Mouse (Mus musculus) retina, adult 2 months (tissue): ENCODE data around the gene Mark2.

Experiments used
- DNase-seq: peaks from one replicate; pipeline ENCODE4 v3.0.0-alpha.2; 2012; ENCODE audit warnings: low read depth, low spot score

Gene Mark2

DNA sequence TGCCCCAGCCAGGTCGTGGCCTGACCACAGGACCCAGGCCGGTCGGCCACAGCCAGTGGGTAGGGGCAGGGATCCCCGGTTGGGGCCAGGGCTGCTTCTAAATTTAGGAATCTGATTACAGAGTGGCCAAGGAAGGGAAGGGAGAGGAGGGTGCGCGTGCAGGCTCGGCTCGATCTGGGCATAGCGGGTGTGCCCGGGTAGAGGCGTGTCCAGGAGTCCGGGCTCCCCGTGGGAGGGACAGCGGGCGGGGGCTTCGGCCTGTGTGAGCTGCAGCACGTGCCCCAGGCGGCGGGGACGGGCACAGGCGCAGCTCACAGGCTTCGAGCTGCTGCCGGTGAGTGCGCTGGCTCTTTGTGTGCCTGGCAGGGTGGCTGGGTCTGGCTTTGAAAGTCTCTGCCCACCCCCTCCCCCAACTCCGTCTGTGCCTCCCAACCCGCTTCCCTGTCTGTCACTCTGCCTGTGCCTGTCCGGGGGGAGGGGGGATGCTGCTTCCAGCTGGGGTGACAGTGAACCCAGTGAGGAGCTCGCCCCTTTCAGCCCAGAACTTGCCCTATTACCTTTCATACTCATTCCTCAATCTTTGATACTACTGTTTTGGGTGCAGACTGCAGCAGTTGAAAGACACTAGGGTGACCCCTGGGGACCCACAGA, 74.4 kb downstream of the Mark2 start, which contains the start of gene Rcor2:
Gene Rcor2, plus strand, starts transcription at position 235 of the 651 bp plus-strand sequence.
- no peak for DNase-seq

- DNase-seq: no peak
Measured at GRCm38 (mm10) chr19:7266421-7266831, 75.2 kb downstream of the Mark2 start.

GRCm38 (mm10) chr19:7265478-7266191, 76.0 kb downstream of the Mark2 start:
- no peak for DNase-seq

GRCm38 (mm10) chr19:7264766-7265331, 76.8 kb downstream of the Mark2 start:
- no peak for DNase-seq

DNA sequence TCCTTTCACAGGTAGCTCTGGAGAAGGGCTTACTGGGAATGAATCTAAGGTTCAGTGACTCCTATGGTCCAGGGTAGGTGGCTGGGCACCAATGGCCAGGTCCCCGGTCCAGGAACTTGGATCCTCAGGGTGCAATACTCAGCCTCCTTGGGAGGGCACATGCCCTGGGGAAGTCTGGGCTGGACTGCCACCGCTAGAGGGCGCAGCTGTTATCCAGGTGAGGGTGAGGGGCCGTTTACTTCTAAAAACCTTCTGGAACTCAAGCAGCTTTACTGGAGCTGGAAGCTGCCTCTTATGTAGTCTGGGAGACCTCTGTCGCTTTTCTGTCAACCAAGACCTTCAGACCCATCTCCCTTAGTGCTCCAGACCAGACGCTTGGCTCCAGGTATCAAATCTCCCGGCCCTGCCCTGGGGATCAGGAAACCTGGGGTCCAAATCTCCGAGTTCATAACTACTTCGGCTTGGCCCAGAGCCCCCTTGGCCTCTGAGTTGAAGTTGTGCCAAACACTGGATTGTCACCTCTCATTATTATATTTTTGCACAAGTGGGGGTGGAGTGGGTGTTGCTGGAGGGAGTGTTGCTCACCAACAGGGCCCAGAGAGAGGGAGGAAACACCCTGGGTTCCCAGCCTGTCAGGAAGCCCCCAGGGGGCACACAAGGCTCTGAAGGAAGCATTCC, 77.4 kb downstream of the Mark2 start:
- DNase-seq: peak; percentile 54

DNA sequence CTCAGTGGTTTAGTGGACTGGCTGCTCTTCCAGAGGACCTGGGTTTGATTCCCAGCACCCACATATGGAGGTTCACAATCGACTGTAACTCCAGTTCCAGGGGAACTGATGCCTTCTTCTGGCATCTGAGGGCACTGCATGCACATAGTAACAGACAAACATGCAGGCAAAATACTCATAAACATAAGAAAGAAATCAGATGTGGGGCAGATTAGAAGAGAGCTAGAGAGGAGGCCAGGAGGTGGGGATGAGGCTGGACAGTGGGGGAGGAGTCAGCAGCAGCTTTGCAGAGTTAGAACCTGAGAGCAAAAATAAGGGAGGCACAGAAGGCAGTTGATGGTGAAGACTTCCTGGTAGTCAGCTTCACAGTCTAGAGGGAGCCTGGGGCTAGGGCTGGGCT, 79.1 kb downstream of the Mark2 start:
- DNase-seq: no peak

- no peak for DNase-seq
Measured at GRCm38 (mm10) chr19:7261964-7262363, 79.7 kb downstream of the Mark2 start.

GRCm38 (mm10) chr19:7261476-7261875, 80.2 kb downstream of the Mark2 start:
- DNase-seq: no peak

GRCm38 (mm10) chr19:7257881-7258280, 83.8 kb downstream of the Mark2 start:
- no peak for DNase-seq

GRCm38 (mm10) chr19:7246021-7246420, 95.6 kb downstream of the Mark2 start:
- DNase-seq: no peak

DNA sequence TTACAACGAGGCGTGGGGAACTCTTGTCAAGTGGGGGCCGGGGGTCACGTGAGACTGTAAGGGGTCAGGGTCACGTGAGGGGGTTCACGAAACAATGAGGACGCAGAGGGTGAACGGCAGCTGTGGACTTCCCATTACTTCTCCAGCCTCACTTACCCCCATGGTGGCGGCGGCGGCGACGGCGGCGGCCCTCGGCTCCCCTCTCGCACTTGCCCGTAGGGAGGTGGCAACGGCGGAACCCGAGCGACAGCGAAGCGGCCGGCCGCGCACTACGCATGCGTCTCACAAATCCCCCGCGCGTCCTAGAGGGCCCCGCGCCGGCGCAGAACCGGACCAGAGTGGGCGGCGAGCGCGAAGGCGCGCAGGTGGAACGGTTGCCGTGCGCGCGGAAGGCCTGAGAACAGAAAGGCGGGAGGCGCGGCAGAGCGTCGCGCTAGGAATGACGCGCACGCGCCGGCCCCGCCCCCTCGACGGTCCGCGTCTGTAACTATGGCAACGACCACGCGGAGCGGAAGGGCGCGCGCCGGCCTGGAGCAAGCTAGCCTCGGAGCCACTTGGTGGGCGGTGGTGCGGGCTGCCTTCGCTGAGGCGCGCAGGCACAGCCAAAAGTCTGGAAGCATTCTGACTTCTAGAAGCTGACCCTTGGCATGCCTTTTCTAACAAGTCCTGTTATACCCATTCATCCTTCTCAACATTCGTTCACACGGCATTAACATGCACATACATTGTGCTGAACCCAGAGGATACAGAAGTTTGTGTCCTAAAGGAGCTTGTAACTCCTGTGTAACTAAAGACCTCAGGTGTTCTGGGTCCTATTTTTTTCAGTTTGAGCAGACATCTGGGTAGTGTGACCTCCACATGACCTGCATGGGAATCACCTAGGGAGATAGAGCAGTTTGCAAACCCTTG, 100.6 kb downstream of the Mark2 start, which contains the start of gene Naa40:
Gene Naa40, minus strand, starts transcription at position 402 of the 909 bp plus-strand sequence.
- peak; percentile 87 for DNase-seq

GRCm38 (mm10) chr19:7240291-7240690, 101.4 kb downstream of the Mark2 start:
- DNase-seq: no peak

DNA sequence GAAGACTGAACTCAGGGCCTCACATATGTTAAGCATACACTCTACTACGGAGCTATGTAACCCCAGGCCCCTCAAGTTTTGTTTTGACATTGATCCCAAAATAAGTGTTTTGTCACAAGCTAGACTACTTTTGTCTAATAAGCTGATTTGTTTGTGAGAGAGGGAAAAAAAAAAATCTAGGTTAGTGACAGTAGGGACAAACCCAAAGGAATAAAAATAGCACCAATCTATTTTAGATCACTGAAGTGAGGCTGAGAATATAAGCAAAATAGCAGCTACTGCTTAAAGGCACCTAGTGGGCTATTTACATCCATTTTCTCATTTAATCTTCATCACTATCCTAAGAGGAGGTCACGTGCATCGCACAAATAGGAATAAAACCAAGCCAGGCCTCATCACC, 102.1 kb downstream of the Mark2 start:
- no peak for DNase-seq

- DNase-seq: no peak
Measured at GRCm38 (mm10) chr19:7236742-7237141, 104.9 kb downstream of the Mark2 start.

- DNase-seq: no peak
Measured at GRCm38 (mm10) chr19:7236011-7236410, 105.6 kb downstream of the Mark2 start.

DNA sequence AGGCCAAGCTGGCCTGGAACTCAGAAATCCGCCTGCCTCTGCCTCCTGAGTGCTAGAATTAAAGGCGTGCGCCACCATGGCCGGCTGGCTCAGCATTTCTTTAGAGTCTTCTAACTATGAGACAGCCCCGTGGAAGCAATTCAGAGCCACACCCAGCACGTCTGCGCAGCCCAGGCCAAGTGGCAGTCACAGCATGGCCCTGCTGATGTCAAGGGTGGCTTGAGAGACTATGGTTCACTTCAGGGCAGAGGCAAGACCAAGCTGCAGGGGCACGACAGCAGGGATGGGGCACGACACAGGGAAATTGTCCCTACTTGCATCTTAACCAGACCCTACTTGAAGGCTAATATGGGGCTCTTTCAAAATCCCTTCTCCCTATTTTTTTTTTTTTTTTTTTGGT, 106.2 kb downstream of the Mark2 start:
- DNase-seq: no peak

GRCm38 (mm10) chr19:7234537-7235221, 107.0 kb downstream of the Mark2 start:
- peak; percentile 53 for DNase-seq

- no peak for DNase-seq
Measured at GRCm38 (mm10) chr19:7226511-7226914, 115.1 kb downstream of the Mark2 start.
